Mouse (Mus musculus) myocyte (in vitro differentiated cells): ENCODE measurements around the gene Hsd11b2.

Experiments used
- MYOD1 ChIP-seq, 3 experiments: IDR thresholded peaks; one replicate each; pipeline ENCODE4 v1.6.1; 2011; ENCODE audit warnings: control low read depth in 2 of 3, low read depth in 2 of 3, mild to moderate bottlenecking in 2 of 3, moderate library complexity in 1 of 3; ENCODE audit not compliant: insufficient read length in 2 of 3, control insufficient read depth in 1 of 3
- POLR2A ChIP-seq: IDR thresholded peaks from one replicate; pipeline ENCODE4 v1.6.1; 2011; ENCODE audit warnings: low read depth, mild to moderate bottlenecking, control low read depth, moderate library complexity; ENCODE audit not compliant: insufficient read length
- REST ChIP-seq: IDR thresholded peaks from one replicate; pipeline ENCODE4 v1.6.1; 2011; ENCODE audit warnings: mild to moderate bottlenecking, control low read depth, moderate library complexity; ENCODE audit not compliant: insufficient read depth, insufficient read length

- no peak for TF ChIP-seq POLR2A
- no peak for TF ChIP-seq MYOD1 (IDR thresholded peaks at IDR 0.05; ENCODE audit: control insufficient read depth in 1 of 3, insufficient read length in 2 of 3, low read depth in 2 of 3)
- no peak for TF ChIP-seq REST
These were observed 14.9 kb downstream of the Hsd11b2 start for GRCm38 (mm10) chr8:105533439-105533838.
